Mouse (Mus musculus): ENCODE measurements around the gene Gm14819.
"Not testable (repeated sequence)": the region's sequence is repeated elsewhere in the genome, so short reads cannot be mapped to it uniquely, and the experiment has no call there.

Gene Gm14819

DNA sequence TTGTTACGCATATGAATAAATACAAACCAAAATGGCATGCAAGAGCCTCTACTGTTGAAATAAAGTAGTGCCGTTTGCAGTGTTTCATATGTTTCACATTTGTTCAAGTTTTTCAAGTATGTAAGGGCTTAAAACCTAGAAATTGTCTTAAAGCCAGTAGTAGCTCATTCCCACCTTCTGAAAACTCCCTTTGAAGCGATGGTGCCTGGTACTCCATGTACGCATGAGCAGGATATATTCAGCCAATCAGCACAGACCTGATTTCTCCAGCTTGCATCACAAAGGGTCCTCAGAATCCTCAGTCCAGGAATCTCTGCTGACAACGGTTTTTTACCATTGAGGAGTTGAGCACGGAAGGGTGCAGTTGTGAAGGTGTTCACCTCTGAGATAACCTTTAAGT is at the start of gene Gm14819:
TSS of gene Gm14819 (plus strand) at position 301 of the 400 bp plus-strand sequence.
- DNase-seq (ENCODE audit: low spot score), result not testable (repeated sequence)
